In the genomic region with DNA sequence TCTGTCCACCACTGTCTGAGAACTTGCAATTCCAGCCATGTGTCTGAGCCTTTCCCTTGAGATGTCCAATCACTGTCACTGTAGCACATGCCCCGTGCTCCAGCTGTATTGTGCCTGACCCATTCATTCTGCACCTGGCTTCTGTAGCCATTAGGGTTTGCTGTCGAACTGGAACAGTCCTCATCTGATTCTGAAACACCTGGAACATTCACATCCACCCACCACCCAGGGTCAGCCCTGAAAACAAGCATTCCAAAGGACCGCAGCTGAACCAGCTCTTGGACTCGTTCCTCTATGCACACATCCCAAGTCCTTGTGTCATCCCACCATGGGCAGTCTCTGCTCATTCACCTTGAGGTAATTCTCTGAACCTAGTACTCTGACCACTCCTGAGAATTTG, we compare ENCODE assay signal across 31 mouse cellular contexts.
"Had no signal": no experiment of that assay in that cellular context is flagged by ENCODE, and none has a peak within 500 bp of the region (broad histone marks: within the 10 kb centered on the region; RNA-seq: fewer than 3 reads in every experiment).

No protein-coding gene starts in this region.

- H3K4me1 ChIP-seq: liver, embryonic 12.5 days; liver, embryonic 13.5 days; liver, embryonic 15.5 days; lung, embryonic 15.5 days; megakaryocyte, embryonic 14.5 days; midbrain, embryonic 12.5 days; midbrain, embryonic 13.5 days; midbrain, embryonic 15.5 days; neural tube, embryonic 12.5 days had no signal

- H3K4me3 ChIP-seq: left cerebral cortex, adult 2 months; limb, embryonic 10.5 days; limb, embryonic 12.5 days; limb, embryonic 13.5 days; limb, embryonic 15.5 days; liver, embryonic 12.5 days; liver, embryonic 13.5 days; liver, embryonic 15.5 days; lung, embryonic 15.5 days; megakaryocyte, embryonic 14.5 days; midbrain, embryonic 12.5 days; midbrain, embryonic 13.5 days; midbrain, embryonic 15.5 days; myocyte; neural tube, embryonic 12.5 days had no signal

- ATAC-seq: liver, embryonic 12.5 days; liver, postnatal 0 days; lung, postnatal 0 days; midbrain, embryonic 13.5 days; midbrain, embryonic 15.5 days; midbrain, embryonic 16.5 days had no signal

- H3K27ac ChIP-seq: left cerebral cortex, adult 2 months; limb, embryonic 10.5 days; limb, embryonic 12.5 days; limb, embryonic 13.5 days; limb, embryonic 15.5 days; liver, embryonic 12.5 days; liver, embryonic 13.5 days; liver, embryonic 14.5 days; liver, embryonic 15.5 days; lung, embryonic 15.5 days; macrophage; midbrain, embryonic 12.5 days; midbrain, embryonic 13.5 days; midbrain, embryonic 15.5 days; neural tube, embryonic 12.5 days had no signal

- DNase-seq: left cerebral cortex, postnatal 4 days; liver; liver, embryonic 13.5 days; liver, postnatal 0 days; lung, adult 18-20 months; lung, adult 2 months; lung, embryonic 14.5 days; lung, postnatal 10 days; lung, postnatal 14 days; lung, postnatal 36 days; lung, postnatal 4 days; midbrain, embryonic 14.5 days had no signal

- H3K27me3 ChIP-seq: limb, embryonic 12.5 days; limb, embryonic 13.5 days; limb, embryonic 15.5 days; liver, embryonic 12.5 days; liver, embryonic 13.5 days; liver, embryonic 15.5 days; lung, embryonic 15.5 days; megakaryocyte, embryonic 14.5 days; midbrain, embryonic 12.5 days; midbrain, embryonic 13.5 days; midbrain, embryonic 15.5 days; neural tube, embryonic 12.5 days had no signal

- H3K9me3 ChIP-seq: limb, embryonic 10.5 days; limb, embryonic 12.5 days; limb, embryonic 13.5 days; limb, embryonic 15.5 days; liver, embryonic 12.5 days; liver, embryonic 13.5 days; liver, embryonic 15.5 days; lung, embryonic 15.5 days; midbrain, embryonic 12.5 days; midbrain, embryonic 13.5 days; midbrain, embryonic 15.5 days; neural tube, embryonic 12.5 days had no signal

- H3K9ac ChIP-seq: limb, embryonic 12.5 days; limb, embryonic 13.5 days; limb, embryonic 15.5 days; liver, embryonic 12.5 days; liver, embryonic 13.5 days; liver, embryonic 14.5 days; liver, embryonic 15.5 days; liver, postnatal 0 days; lung, embryonic 14.5 days; lung, embryonic 15.5 days; midbrain, embryonic 12.5 days; midbrain, embryonic 13.5 days; midbrain, embryonic 15.5 days; neural tube, embryonic 12.5 days had no signal

- H3K4me2 ChIP-seq: limb, embryonic 12.5 days; limb, embryonic 13.5 days; limb, embryonic 15.5 days; liver, embryonic 11.5 days; liver, embryonic 12.5 days; liver, embryonic 13.5 days; liver, embryonic 15.5 days; lung, embryonic 14.5 days; lung, embryonic 15.5 days; midbrain, embryonic 12.5 days; midbrain, embryonic 13.5 days; midbrain, embryonic 15.5 days; neural tube, embryonic 12.5 days had no signal

- H3K36me3 ChIP-seq: limb, embryonic 10.5 days; limb, embryonic 12.5 days; limb, embryonic 13.5 days; limb, embryonic 15.5 days; liver, embryonic 12.5 days; liver, embryonic 13.5 days; liver, embryonic 15.5 days; lung, embryonic 15.5 days; midbrain, embryonic 12.5 days; midbrain, embryonic 13.5 days; midbrain, embryonic 15.5 days; neural tube, embryonic 12.5 days had no signal
